Mouse (Mus musculus): ENCODE measurements at regions not wholly inside any gene's neighbourhood (a gene's known extent, or its start where the extent isn't known, plus 50 kb on each side); places are given as distances from the start of the nearest gene placed in this dataset.

DNA sequence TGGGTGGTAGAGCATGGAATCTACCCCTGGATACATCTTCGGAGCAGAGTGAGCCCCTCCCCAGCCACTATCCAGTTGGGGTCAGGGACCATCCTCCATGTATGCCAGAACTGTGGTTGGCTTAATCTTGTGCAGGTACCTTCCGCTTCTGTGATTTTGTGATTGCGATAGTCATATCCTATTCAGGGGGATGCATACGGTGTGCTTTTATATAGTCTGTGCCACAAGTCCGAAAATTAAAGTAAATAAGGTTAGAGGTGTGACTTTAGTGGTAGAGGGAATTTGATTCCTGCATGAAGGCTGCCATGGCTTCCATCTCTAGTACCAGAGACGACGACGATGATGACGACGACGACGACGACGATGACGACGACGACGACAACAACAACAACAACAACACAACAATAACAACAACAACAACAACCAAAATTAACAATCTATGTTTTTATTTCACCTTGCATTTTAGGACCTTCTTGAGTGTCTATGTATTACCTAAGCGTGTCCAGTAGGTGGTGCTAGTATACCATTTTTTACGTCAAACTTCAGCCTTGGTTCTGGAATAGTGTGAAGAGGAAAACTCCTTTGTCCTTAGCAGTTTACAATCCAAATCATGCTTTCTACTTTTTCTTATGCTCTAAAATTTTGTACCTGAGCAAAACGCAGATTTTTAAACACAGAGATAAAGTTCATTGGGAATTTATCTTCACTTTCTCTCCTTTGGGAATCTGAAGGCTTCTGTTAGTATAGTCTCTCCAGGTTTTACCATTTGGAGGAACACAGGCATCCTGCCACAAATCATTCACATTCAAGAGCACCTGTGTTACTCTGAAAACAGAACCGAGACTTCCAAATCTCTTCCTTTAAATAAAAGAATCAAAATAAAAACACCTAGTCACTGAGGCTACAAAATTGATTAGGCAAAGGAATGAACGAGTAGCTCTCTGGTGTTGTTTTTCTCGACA lies 224.5 kb downstream of the Ankrd16 start:
- Histone ChIP-seq H3K4me3 (no peak overlapping the region), H3K9me3 (no peaks in the 10 kb centered on the region), H3K36me3 (no peaks in the 10 kb centered on the region), H3K27me3 (ENCODE audit: insufficient read depth, poor library complexity, severe bottlenecking) (no peaks in the 10 kb centered on the region), H3K4me1 (replicated peaks) (no peaks in the 10 kb centered on the region), H3K27ac (no peak overlapping the region)
- no peak for DNase-seq (ENCODE audit: low spot score)
- WGBS, result 36% methylated on average over 24 of the region's 24 CpGs

DNA sequence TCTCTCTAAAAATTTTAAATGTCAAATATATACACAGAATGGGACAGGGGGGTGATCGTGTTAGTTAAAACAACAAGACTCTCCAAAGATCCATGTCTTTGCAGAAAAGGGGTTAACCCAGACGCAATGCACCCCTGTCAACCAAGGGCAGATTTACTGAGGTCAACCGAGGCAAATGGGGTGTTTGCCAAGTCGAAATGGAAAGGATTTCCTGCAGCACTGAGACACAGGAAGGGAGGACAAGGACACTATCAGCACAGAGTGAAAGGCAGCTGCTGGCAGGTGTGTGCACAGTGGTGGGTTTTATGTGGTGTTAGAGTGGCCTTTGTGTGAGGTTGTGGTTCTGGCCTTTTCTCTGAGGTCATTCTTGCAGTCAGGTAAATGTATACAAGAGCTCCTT lies 226.7 kb downstream of the Ankrd16 start:
- Histone ChIP-seq H3K9me3 (no peaks in the 10 kb centered on the region), H3K4me3 (no peak overlapping the region), H3K4me1 (replicated peaks) (no peaks in the 10 kb centered on the region), H3K36me3 (no peaks in the 10 kb centered on the region), H3K27me3 (ENCODE audit: insufficient read depth, poor library complexity, severe bottlenecking) (no peaks in the 10 kb centered on the region), H3K27ac (no peak overlapping the region)
- DNase-seq (ENCODE audit: low spot score), result no peak
- WGBS, result 71% methylated on average over 4 of the region's 4 CpGs

DNA sequence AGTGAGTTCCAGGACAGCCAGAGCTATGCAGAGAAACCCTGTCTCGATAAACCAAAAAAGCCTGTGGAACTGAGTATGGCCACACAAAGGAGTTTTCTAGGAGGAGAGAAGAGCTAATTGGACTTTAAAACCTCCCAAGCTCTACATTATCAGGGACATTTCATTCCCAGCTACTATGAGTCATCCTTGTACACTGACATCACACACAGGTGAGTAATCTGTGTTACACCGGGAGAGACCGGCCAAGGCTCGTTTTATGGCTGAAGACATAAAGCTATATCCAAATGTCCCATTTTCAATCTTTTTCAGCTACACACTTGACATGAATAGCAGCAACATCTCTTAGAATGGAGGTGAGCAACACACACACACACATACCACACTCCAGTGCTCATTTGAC lies 229.5 kb downstream of the Ankrd16 start:
- H3K27me3 ChIP-seq (ENCODE audit: insufficient read depth, poor library complexity, severe bottlenecking), result no peaks in the 10 kb centered on the region
- H3K4me1 ChIP-seq (replicated peaks), result no peaks in the 10 kb centered on the region
- no peaks in the 10 kb centered on the region for H3K36me3 ChIP-seq
- no peak overlapping the region for H3K27ac ChIP-seq
- no peak for DNase-seq (ENCODE audit: low spot score)
- 95% methylated on average over 4 of the region's 4 CpGs for WGBS
- H3K4me3 ChIP-seq, result no peak overlapping the region
- no peaks in the 10 kb centered on the region for H3K9me3 ChIP-seq

DNA sequence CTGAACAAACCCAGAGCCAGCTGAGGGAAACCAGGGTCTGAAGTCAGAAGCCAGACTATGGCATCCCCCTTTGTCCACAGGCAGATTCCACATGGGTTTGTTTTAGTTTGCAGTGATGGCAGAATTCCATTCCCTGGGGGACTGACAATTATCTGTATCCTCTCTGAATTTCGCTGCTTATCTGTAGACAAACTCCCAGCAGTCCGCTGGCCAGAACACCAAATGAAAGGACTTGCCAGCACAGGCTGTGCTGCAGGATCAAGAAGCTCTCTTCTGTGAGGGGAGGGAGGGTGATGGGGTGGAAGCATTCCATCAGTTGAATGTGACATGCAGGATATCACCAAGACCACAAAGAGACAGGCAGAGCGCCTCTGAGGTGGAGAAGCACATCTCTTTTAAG lies 233.8 kb downstream of the Ankrd16 start:
- Histone ChIP-seq H3K9me3 (no peaks in the 10 kb centered on the region), H3K27ac (no peak overlapping the region), H3K4me3 (no peak overlapping the region), H3K4me1 (replicated peaks) (no peaks in the 10 kb centered on the region), H3K36me3 (no peaks in the 10 kb centered on the region), H3K27me3 (ENCODE audit: insufficient read depth, poor library complexity, severe bottlenecking) (no peaks in the 10 kb centered on the region)
- 56% methylated on average over 3 of the region's 3 CpGs for WGBS
- DNase-seq (ENCODE audit: low spot score), result no peak

DNA sequence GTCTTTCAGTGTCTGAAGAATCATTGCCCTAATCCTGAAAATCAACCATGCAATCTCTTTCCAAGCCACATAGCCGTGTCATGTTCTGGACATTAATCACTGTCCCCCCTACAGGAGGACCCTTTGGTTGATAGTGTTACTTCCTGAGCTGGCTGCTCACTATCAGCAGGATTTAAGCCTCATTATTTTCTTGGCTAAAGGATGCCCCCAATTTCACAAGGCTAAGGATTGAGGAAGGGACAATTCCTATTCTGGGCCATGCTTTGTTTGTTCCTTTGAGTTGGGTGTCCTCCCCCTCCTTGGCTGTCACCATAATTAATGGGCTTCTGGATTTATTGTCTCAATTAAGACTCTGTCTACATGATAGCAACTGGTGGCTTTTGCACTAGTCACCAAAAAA lies 241.9 kb downstream of the Ankrd16 start:
- no peak for DNase-seq (ENCODE audit: low spot score)
- Histone ChIP-seq H3K4me1 (replicated peaks) (peaks cover 14% of the 10 kb centered on the region), H3K27me3 (ENCODE audit: insufficient read depth, poor library complexity, severe bottlenecking) (no peaks in the 10 kb centered on the region; the same call in 1 of the 2 replicates), H3K27ac (no peak overlapping the region), H3K9me3 (no peaks in the 10 kb centered on the region), H3K36me3 (no peaks in the 10 kb centered on the region), H3K4me3 (no peak overlapping the region)
- WGBS, result 49% methylated on average over 1 of the region's 1 CpGs

DNA sequence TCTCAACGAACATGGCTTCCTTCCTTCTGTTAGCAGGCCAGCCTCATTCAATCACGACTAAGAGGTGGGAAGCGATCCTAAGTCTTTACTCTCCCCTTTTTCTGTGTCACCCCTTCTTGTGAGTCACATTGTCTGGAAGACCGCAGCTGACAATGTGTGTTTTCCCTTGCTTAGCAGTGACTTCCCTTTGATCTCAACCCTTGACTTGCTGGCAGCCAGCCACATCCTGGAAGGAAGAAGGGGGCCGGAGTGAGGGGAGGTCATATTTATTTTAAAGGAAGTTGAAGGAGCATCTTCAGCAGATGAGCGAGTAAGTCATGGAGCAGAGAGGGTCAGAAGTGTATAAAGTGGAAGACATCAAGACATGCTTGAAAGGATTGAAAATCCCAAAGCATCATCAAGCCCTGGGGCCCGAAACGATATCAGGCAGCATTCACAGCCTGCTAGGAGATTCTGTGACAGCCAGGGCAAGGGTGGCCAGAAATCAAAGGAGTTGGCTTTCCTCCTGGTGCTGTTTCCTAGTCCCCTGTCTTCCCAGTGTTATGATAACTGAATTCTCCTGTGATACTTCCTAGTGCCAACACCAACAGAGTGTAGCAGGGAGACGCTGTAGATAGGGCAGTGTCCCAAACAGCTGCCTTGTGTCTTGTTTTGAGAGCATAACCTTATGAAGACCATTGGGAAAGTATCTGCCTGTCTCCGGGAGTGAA lies 245.9 kb downstream of the Ankrd16 start:
- no peaks in the 10 kb centered on the region; the same call in 1 of the 2 replicates for H3K27me3 ChIP-seq (ENCODE audit: insufficient read depth, poor library complexity, severe bottlenecking)
- peaks cover 14% of the 10 kb centered on the region for H3K4me1 ChIP-seq (replicated peaks)
- DNase-seq (ENCODE audit: low spot score), result no peak
- H3K9me3 ChIP-seq, result no peaks in the 10 kb centered on the region
- H3K36me3 ChIP-seq, result no peaks in the 10 kb centered on the region
- H3K4me3 ChIP-seq, result no peak overlapping the region
- no peak overlapping the region for H3K27ac ChIP-seq
- WGBS, result 58% methylated on average over 10 of the region's 10 CpGs

DNA sequence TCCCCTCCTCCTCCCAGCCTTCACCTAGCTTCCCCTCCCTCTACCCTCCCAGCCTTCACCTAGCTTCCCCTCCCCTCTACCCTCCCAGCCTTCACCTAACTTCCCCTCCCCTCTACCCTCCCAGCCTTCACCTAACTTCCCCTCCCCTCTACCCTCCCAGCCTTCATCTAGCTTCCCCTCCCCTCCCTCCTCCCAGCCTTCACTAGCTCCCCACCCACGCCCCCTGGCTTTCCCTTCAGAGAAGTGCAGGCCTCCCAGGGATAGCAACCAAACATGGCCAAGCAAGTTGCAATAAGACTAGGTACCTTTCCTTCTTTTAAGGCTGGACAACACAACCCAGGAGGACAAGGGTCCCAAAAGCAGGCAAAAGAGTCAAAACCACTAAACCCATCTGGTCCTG lies 248.5 kb downstream of the Ankrd16 start:
- peaks cover 5% of the 10 kb centered on the region for H3K4me1 ChIP-seq (replicated peaks)
- WGBS, result 66% methylated on average over 1 of the region's 1 CpGs
- no peaks in the 10 kb centered on the region for H3K9me3 ChIP-seq
- H3K27ac ChIP-seq, result no peak overlapping the region
- no peak for DNase-seq (ENCODE audit: low spot score)
- H3K36me3 ChIP-seq, result no peaks in the 10 kb centered on the region
- no peaks in the 10 kb centered on the region; the same call in 1 of the 2 replicates for H3K27me3 ChIP-seq (ENCODE audit: insufficient read depth, poor library complexity, severe bottlenecking)
- no peak overlapping the region for H3K4me3 ChIP-seq

DNA sequence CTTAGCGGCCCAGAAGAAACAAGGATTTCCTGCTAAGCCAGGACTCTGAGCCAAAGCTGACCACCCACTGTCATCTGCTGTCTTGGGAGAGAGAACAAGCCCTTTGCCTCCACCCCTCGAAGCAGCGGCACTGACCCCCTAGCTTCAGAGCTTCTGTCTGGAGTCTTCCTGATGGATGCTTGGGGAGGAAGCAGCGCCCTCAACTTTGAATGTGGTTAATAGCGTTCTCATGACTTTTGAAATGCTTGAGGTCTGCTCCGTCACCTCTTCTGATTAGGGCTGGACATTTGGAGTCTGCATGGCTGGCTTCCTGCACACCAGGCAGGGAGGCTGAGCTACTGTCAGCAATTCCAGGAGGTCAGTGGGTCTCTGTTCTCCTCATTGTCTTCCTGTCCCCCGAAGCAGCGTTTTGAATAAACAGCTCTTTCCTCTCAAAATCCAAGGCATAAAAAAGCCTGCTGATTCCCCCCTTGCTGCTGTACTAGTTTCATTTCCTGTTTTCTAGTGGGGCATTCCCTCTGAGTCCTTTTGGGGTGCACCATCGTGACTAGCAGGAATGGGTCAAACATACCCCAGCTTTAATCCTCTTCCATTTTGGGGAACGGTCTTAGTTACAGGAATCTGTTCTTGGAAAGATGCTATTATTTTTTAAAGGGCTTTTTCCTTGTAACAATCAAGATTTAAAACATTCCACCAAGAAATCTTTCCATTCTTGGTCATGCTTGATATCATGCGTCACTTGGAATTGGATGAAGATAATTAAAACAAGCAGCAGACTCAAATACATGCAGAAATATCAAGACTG lies 256.0 kb downstream of the Ankrd16 start:
- H3K27ac ChIP-seq, result no peak overlapping the region
- WGBS, result 66% methylated on average over 11 of the region's 11 CpGs

DNA sequence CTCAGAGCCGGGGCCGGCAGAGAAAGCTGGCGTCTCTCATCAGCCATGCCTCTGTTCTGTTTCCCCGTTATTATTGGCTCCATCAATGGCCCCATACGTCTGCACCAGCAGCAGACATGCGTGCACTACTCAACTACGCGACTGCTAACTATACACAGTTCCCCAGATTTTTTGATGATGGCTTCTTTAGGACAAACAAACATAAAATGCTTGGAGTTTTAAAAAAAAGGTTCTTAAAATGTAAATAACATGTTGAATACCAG lies 256.6 kb downstream of the Ankrd16 start:
- Histone ChIP-seq H3K9me3 (no peaks in the 10 kb centered on the region), H3K4me1 (replicated peaks) (peaks cover 7% of the 10 kb centered on the region; the same call in 1 of the 2 replicates), H3K27ac (no peak overlapping the region), H3K4me3 (no peak overlapping the region), H3K36me3 (no peaks in the 10 kb centered on the region), H3K27me3 (ENCODE audit: insufficient read depth, poor library complexity, severe bottlenecking) (no peaks in the 10 kb centered on the region)
- no peak for DNase-seq (ENCODE audit: low spot score)
- 81% methylated on average over 8 of the region's 8 CpGs for WGBS

More for the DNA sequence above, 256.0 kb downstream of the Ankrd16 start:
- DNase-seq (ENCODE audit: low spot score), result no peak
- no peaks in the 10 kb centered on the region for H3K36me3 ChIP-seq
- H3K4me3 ChIP-seq, result no peak overlapping the region
- peaks cover 7% of the 10 kb centered on the region; the same call in 1 of the 2 replicates for H3K4me1 ChIP-seq (replicated peaks)
- H3K9me3 ChIP-seq, result no peaks in the 10 kb centered on the region
- no peaks in the 10 kb centered on the region for H3K27me3 ChIP-seq (ENCODE audit: insufficient read depth, poor library complexity, severe bottlenecking)

DNA sequence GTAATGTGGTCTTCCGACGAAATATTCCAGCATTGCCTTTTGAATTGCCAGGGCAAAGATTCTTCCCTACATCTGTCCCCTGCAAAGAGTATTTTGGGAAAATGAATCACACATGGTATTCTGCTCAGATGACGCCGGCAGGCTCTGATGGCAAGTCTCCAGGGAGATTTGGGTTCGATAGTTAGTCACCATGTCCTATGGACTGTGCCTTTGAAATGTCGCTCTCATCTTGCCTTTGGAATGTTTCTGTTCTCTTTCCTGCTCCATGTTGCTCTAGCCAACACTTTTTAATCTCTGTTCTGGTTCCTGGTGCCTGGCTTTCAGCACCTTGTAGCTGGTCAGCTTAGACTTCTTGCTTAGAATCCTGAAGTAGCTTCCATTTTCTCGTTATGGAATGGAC lies 252.3 kb downstream of the Itga8 start:
- no peaks in the 10 kb centered on the region for H3K27me3 ChIP-seq (ENCODE audit: insufficient read depth, poor library complexity, severe bottlenecking)
- no peaks in the 10 kb centered on the region for H3K36me3 ChIP-seq
- H3K4me3 ChIP-seq, result no peak overlapping the region
- peaks cover 11% of the 10 kb centered on the region; the same call in 1 of the 2 replicates for H3K4me1 ChIP-seq (replicated peaks)
- 70% methylated on average over 7 of the region's 7 CpGs for WGBS
- H3K27ac ChIP-seq, result no peak overlapping the region
- H3K9me3 ChIP-seq, result no peaks in the 10 kb centered on the region
- DNase-seq (ENCODE audit: low spot score), result no peak

DNA sequence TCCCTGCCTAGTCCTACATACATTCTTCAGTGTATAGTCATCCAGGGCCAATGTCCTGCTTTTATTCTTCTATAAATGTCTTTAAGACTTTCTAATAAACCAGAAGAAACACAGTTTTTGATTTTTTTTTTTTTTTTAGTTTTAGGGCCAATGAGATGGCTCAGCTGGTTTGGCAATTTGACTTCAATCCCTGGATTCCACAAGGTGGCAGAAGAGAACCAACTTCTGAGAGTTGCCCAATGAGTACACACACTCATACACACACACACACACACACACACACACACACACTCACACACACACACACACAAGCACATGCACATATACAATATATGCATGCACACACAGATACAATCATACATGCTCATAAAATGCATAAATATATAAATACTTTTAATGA lies 251.8 kb downstream of the Itga8 start:
- DNase-seq (ENCODE audit: low spot score), result no peak
- Histone ChIP-seq H3K4me1 (replicated peaks) (peaks cover 13% of the 10 kb centered on the region; the same call in 1 of the 2 replicates), H3K27me3 (ENCODE audit: insufficient read depth, poor library complexity, severe bottlenecking) (peaks cover 3% of the 10 kb centered on the region; the same call in 1 of the 2 replicates)

DNA sequence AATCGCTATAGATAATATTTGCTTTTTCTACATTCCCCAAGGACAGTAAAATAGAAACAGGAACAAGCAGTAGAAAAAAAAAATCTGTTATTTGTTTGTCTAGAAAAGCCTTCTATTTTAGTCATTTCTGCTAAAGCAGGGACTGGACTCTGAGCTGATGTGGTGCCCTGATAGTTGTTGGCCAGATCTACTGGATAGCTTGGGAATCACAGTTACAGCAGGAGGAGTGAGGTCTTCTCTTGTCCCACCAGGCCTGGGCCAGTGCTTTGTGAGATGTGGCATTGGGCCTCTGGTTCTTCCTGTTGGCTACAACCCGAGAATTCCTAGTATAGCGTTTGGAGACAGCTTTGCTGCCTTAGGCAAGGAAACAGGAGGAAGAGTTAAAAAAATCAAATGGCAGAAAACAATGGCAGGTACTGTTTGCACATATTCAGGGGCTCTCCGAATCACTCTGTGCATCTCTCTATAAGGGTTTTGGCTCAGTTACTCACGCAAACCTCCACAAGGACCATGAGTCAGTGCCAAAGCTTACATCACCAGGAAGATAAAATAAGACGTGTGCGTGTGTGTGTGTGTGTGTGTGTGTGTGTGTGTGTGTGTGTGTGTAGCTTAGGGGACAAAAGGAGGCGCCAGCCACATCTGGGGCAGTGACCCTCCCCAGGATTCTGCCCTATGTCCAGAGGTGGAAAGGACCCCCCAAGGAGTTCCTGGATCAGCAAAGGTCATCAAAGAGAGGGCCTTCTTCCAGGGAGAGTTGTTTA lies 248.1 kb downstream of the Itga8 start:
- no peak for DNase-seq (ENCODE audit: low spot score)
- Histone ChIP-seq H3K27ac (peak overlapping the region; percentile 41; the same call in 1 of the 2 replicates), H3K27me3 (ENCODE audit: insufficient read depth, poor library complexity, severe bottlenecking) (peaks cover 12% of the 10 kb centered on the region; the same call in 1 of the 2 replicates), H3K4me1 (replicated peaks) (peaks cover 18% of the 10 kb centered on the region; the same call in 1 of the 2 replicates), H3K36me3 (no peaks in the 10 kb centered on the region), H3K4me3 (no peak overlapping the region), H3K9me3 (no peaks in the 10 kb centered on the region)
- 45% methylated on average over 8 of the region's 8 CpGs for WGBS

More for the DNA sequence above, 251.8 kb downstream of the Itga8 start:
- Histone ChIP-seq H3K9me3 (no peaks in the 10 kb centered on the region), H3K4me3 (no peak overlapping the region), H3K27ac (no peak overlapping the region), H3K36me3 (no peaks in the 10 kb centered on the region)
